Mouse (Mus musculus): ENCODE measurements around the gene Shbg.

Gene Shbg

DNA sequence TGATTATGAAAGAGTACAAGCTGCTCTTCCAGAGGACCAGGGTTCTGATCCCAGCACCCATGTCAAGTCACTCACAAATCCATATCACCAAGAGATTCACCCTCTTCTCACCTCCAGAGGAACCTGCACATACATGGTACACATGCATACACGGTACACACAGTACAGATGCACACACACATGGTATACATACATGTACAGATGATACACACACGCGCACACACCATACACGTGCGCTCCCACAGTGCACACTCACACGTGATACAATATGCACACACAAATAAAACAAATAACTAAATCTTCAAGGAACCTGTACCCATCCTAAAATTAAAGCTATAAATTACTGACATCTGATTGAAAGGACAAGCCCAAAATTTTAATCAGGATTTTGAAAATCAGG is 22.9 kb downstream of the Shbg start:
- no peak for DNase-seq

- no peak for DNase-seq
These were observed 24.9 kb downstream of the Shbg start for GRCm38 (mm10) chr11:69592799-69593198.

- peak; percentile 25 for DNase-seq
These were observed 25.6 kb downstream of the Shbg start for GRCm38 (mm10) chr11:69591899-69592637.

GRCm38 (mm10) chr11:69591424-69591823 is 26.3 kb downstream of the Shbg start:
- DNase-seq = no peak

GRCm38 (mm10) chr11:69590622-69591021 is 27.1 kb downstream of the Shbg start:
- DNase-seq = no peak

DNA sequence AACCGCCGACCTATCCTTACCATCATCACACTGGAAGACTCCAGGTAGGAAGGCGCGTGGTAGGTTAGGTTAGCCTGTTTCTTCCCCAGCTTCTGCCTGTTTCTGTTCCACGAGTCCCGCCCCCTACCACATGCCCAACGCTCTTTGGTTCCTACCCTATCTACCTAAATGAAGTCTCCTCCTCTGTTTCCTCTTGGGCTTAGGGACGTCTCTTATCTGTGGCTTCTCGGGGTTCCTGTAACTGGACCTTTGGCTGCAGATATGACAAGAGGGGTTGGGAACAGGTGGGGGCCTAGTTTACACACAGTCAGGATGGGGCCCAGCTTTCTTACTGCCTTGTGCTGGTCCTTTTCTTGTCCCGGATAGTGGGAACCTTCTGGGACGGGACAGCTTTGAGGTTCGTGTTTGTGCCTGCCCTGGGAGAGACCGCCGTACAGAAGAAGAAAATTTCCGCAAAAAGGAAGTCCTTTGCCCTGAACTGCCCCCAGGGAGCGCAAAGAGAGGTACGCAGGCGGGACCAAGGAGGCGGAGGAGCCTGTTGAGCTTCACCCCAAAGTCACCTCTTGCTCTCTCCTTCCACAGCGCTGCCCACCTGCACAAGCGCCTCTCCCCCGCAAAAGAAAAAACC is 28.4 kb downstream of the Shbg start:
- DNase-seq = no peak

- DNase-seq = no peak
These were observed 31.9 kb downstream of the Shbg start for GRCm38 (mm10) chr11:69585718-69586325.

DNA sequence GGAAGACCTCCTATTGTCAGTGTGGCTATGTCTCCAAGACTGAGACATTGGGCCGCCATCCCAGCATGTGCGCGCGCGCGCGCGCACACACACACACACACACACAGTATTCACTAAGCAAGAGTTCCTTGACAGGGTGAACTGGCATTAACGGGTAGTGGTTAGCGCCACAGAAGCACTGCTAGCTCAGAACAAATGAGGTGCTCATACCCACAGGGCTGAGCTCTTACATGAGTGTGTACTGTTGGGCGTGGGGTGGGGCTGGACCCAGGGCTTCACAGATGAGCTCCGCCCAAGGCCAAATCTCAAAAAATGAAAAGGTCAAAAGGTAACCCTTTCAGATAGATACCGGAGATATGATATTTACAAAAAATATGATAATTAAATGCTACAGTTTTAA is 32.8 kb downstream of the Shbg start:
- DNase-seq = no peak

DNA sequence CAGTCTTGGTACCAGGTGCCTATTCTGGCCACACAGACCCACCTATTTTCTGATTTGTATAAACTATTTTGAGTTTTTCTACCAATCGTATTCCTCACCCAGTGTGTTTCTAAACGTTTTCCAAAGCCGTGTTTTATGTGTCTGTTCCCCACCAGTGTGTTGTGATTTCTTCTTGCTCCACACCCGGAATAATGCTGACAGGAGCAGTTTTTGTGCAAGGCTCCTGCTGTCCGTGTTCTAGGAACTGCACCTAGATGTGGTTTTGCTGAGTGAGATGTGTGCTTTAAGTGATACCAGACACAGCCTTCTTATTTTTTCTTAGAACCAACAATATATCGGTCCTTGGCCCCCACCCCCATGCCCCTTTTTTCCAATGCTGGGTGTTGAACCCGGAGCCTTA is 33.7 kb downstream of the Shbg start:
- DNase-seq = no peak

- DNase-seq = no peak
These were observed 35.4 kb downstream of the Shbg start for GRCm38 (mm10) chr11:69582230-69582805.

DNA sequence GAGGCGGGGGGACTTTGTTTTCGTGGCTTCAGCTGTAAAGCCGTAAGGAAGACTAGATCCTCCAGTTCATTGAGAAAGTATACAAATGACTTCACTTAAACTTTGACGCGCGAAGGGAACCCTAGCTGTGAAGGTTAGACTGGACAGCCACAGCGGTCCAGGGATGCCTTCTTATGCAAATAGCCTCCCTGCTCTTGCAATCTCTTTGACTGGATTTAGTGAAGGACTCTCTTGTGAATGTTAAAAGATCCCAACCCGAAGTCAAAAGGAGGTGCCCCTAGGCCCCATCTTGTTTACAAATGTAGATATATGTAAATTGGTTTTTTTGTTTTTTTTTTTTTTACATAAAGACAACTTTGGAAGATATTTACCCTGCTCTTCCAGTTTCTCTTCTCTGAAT is 35.9 kb downstream of the Shbg start:
- no peak for DNase-seq

- DNase-seq = peak; percentile 95
These were observed 36.5 kb downstream of the Shbg start for GRCm38 (mm10) chr11:69581147-69581688.

GRCm38 (mm10) chr11:69580572-69581146 is 37.0 kb downstream of the Shbg start:
- no peak for DNase-seq

DNA sequence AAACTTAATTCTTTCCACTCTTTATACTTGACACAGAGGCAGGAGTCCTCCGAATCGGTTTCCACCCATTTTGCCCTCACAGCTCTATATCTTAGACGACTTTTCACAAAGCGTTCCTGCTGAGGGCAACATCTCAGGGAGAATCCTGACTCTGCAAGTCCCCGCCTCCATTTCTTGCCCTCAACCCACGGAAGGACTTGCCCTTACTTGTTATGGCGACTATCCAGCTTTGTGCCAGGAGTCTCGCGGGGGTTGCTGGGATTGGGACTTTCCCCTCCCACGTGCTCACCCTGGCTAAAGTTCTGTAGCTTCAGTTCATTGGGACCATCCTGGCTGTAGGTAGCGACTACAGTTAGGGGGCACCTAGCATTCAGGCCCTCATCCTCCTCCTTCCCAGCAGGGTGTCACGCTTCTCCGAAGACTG is 37.6 kb downstream of the Shbg start, which contains the start of the genes Wrap53 and Trp53:
Gene Wrap53 (minus strand): TSS at position 165 of the 424 bp plus-strand sequence.
Gene Trp53 (plus strand): TSS at position 269 of the 424 bp plus-strand sequence.
- DNase-seq = peak; percentile 93

- DNase-seq = peak; percentile 96
These were observed 38.3 kb downstream of the Shbg start for GRCm38 (mm10) chr11:69579128-69580017.

GRCm38 (mm10) chr11:69578301-69578700 is 39.4 kb downstream of the Shbg start:
- DNase-seq = no peak

DNA sequence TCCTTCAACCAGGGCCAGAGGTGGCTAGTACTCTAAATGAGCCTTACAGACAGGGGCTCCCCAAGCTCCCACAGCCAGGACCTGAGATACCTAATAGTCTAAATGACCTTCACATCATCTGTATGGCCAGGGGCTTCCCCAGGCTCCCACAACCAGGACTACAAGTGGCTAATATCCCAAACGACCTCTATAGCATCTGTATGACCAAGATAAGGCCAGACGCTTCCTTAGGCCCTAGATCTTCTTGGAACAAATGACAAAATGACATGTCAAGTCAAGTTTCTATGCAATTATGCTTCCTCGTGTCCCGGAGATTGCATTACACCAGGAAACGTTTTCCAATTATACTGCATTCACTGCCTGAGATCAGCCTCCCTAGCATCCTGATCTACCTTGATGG is 41.4 kb downstream of the Shbg start:
- no peak for DNase-seq

DNA sequence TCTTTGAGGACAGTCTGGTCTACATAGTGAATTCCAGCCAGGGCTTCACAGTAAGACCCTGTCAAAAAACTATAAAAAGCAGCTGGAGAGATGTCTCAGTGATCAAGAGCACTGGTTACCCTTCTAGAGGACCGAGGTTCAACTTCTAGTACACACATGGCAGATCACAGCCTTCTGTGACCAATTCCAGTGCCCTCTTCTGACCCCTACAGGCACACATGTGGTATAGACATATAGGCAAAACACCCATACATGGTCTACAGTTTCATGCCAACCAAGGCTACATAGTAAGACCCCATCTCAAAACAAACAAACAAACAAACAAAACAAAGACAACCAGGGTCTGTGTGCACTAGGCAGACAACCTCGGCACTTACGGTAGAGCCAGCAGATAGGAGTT is 42.5 kb downstream of the Shbg start:
- no peak for DNase-seq

GRCm38 (mm10) chr11:69565131-69565530 is 52.6 kb downstream of the Shbg start:
- no peak for DNase-seq
